Mouse (Mus musculus) kidney, adult 8-10 months (tissue): ENCODE data around the gene Tsg101.
A peak's percentile ranks its signal among the peaks of the same experiment; 100 is the strongest.
"Not testable (repeated sequence)": the region's sequence is repeated elsewhere in the genome, so short reads cannot be mapped to it uniquely, and the experiment has no call there.

Experiments used
- DNase-seq, 2 experiments: peaks; one replicate each; pipeline ENCODE4 v3.0.0; 2022

The Tsg101 gene

GRCm38 (mm10) chr7:46919551-46920176 is at the start of gene Tsg101:
Gene Tsg101, minus strand, starts transcription at chr7:46919969.
- peak; percentile 89 to 91 for DNase-seq

GRCm38 (mm10) chr7:46964070-46964469 is 44.3 kb upstream of the Tsg101 start:
- DNase-seq: no peak

GRCm38 (mm10) chr7:46962806-46963618 is 43.2 kb upstream of the Tsg101 start:
- peak; percentile 53 to 73 for DNase-seq

- DNase-seq: peak in 1 of 2 experiments; percentile 31
Observed at GRCm38 (mm10) chr7:46962132-46962531, 42.4 kb upstream of the Tsg101 start.

- DNase-seq: peak in 1 of 2 experiments; percentile 15
Observed at GRCm38 (mm10) chr7:46960991-46961390, 41.2 kb upstream of the Tsg101 start.

GRCm38 (mm10) chr7:46958853-46959252 is 39.1 kb upstream of the Tsg101 start:
- DNase-seq: no peak

GRCm38 (mm10) chr7:46957831-46958691 is 38.3 kb upstream of the Tsg101 start, which contains the start of gene Uevld:
Gene Uevld, minus strand, starts transcription at chr7:46958527.
- peak; percentile 94 to 97 for DNase-seq

- peak in 1 of 2 experiments; percentile 17 for DNase-seq
Observed at GRCm38 (mm10) chr7:46935847-46936246, 16.1 kb upstream of the Tsg101 start.

- no peak for DNase-seq
Observed at GRCm38 (mm10) chr7:46934788-46935187, 15.0 kb upstream of the Tsg101 start.

- no peak for DNase-seq
Observed at GRCm38 (mm10) chr7:46931370-46931769, 11.6 kb upstream of the Tsg101 start.

GRCm38 (mm10) chr7:46928291-46928690 is 8.5 kb upstream of the Tsg101 start:
- no peak for DNase-seq

GRCm38 (mm10) chr7:46922075-46922474 is 2.3 kb upstream of the Tsg101 start:
- no peak for DNase-seq

GRCm38 (mm10) chr7:46918678-46919371 is 944 bp downstream of the Tsg101 start:
- DNase-seq: no peak

GRCm38 (mm10) chr7:46916376-46916775 is 3.4 kb downstream of the Tsg101 start:
- DNase-seq: no peak

- no peak for DNase-seq
Observed at GRCm38 (mm10) chr7:46911250-46911649, 8.5 kb downstream of the Tsg101 start.

GRCm38 (mm10) chr7:46899343-46899742 is 20.4 kb downstream of the Tsg101 start:
- DNase-seq: no peak

- DNase-seq: no peak
Observed at GRCm38 (mm10) chr7:46895511-46895910, 24.3 kb downstream of the Tsg101 start.

GRCm38 (mm10) chr7:46883304-46883703 is 36.5 kb downstream of the Tsg101 start:
- no peak for DNase-seq

- not testable (repeated sequence) for DNase-seq
Observed at GRCm38 (mm10) chr7:46881941-46882340, 37.8 kb downstream of the Tsg101 start.

- DNase-seq: no peak
Observed at GRCm38 (mm10) chr7:46880992-46881391, 38.8 kb downstream of the Tsg101 start.

- peak in 1 of 2 experiments; percentile 12 for DNase-seq
Observed at GRCm38 (mm10) chr7:46879851-46880250, 39.9 kb downstream of the Tsg101 start.

- no peak for DNase-seq
Observed at GRCm38 (mm10) chr7:46877255-46877654, 42.5 kb downstream of the Tsg101 start.
